Mouse (Mus musculus) CH12.LX (cell line): ENCODE measurements at regions not wholly inside any gene's neighbourhood (a gene's known extent, or its start where the extent isn't known, plus 50 kb on each side); places are given as distances from the start of the nearest gene placed in this dataset.

Source experiments
- DNase-seq: peaks from one replicate; pipeline ENCODE4 v3.0.0-alpha.2; 2013; ENCODE audit errors: extremely low read depth
- H3K27ac ChIP-seq: 2 replicates; pipeline ENCODE4 v1.5.1; 2012; ENCODE audit warnings: low read depth, mild to moderate bottlenecking, control low read depth, moderate library complexity; ENCODE audit not compliant: insufficient read depth
- H3K27me3 ChIP-seq: replicated peaks from 2 replicates; pipeline ENCODE3; 2012; ENCODE audit warnings: inconsistent platforms
- H3K36me3 ChIP-seq, 2 experiments: replicated peaks in 1 of 2; 2 replicates each; pipeline versions ENCODE3 to v1.6.1; 2012; ENCODE audit warnings: inconsistent platforms in 1 of 2, low read length in 1 of 2, mild to moderate bottlenecking in 1 of 2, mixed read lengths in 1 of 2, moderate library complexity in 1 of 2; ENCODE audit not compliant: control insufficient read depth in 1 of 2, insufficient read depth in 1 of 2
- H3K4me1 ChIP-seq, 2 experiments: 2 replicates each; pipeline ENCODE4 v1.6.1; 2012; ENCODE audit warnings: inconsistent platforms in 1 of 2, moderate library complexity in 1 of 2; ENCODE audit not compliant: insufficient read depth in 2 of 2, control insufficient read depth in 1 of 2
- H3K4me2 ChIP-seq: 2 replicates; pipeline ENCODE4 v1.6.1; 2012; ENCODE audit warnings: low read depth, mild to moderate bottlenecking, control low read depth; ENCODE audit not compliant: poor library complexity, insufficient read depth, severe bottlenecking
- H3K4me3 ChIP-seq, 3 experiments: fragments of 150-350 bp in 1 of 3; sonication (generic) in 1 of 3; replicated peaks in 1 of 3; 2 replicates each; pipeline versions ENCODE3 to v1.5.1; 2011 to 2012; ENCODE audit warnings: low read depth in 2 of 3, low read length in 2 of 3, mild to moderate bottlenecking in 2 of 3, moderate library complexity in 2 of 3, control low read depth in 1 of 3, improper control_type of control experiment in 1 of 3, inconsistent platforms in 1 of 3, mixed read lengths in 1 of 3; ENCODE audit not compliant: poor library complexity in 1 of 3
- H3K79me2 ChIP-seq: replicated peaks from 2 replicates; pipeline ENCODE4 v1.6.1; 2012; ENCODE audit warnings: mild to moderate bottlenecking, moderate library complexity; ENCODE audit not compliant: control insufficient read depth, poor library complexity, insufficient read depth, severe bottlenecking; ENCODE audit errors: extremely low read depth
- H3K9ac ChIP-seq: 2 replicates; pipeline ENCODE4 v1.6.1; 2012; ENCODE audit warnings: low read depth, mild to moderate bottlenecking, control low read depth, moderate library complexity; ENCODE audit not compliant: insufficient read depth
- H3K9me3 ChIP-seq: replicated peaks from 2 replicates; pipeline ENCODE3; 2012; ENCODE audit warnings: low read length, inconsistent platforms, mixed read lengths
- BHLHE40 ChIP-seq: IDR thresholded peaks from 2 replicates; pipeline ENCODE4 v1.6.1; 2011; ENCODE audit warnings: mild to moderate bottlenecking, low read depth, low read length, improper control_type of control experiment
- CHD1 ChIP-seq: IDR thresholded peaks from 2 replicates; pipeline ENCODE4 v1.6.1; 2012; ENCODE audit warnings: low read depth, low read length, improper control_type of control experiment, inconsistent platforms
- CHD2 ChIP-seq: IDR thresholded peaks from 2 replicates; pipeline ENCODE4 v1.6.1; 2011; ENCODE audit warnings: low read length, improper control_type of control experiment
- EP300 ChIP-seq: IDR thresholded peaks from 2 replicates; pipeline ENCODE4 v1.6.1; 2011; ENCODE audit warnings: low read length, improper control_type of control experiment
- ETS1 ChIP-seq: conservative IDR thresholded peaks from 2 replicates; pipeline ENCODE4 v1.6.1; 2012; ENCODE audit warnings: low read depth, mild to moderate bottlenecking, inconsistent platforms, low read length, improper control_type of control experiment, moderate library complexity
- HCFC1 ChIP-seq: IDR thresholded peaks from 2 replicates; pipeline ENCODE4 v1.6.1; 2012; ENCODE audit warnings: low read depth, mild to moderate bottlenecking, inconsistent platforms, low read length, improper control_type of control experiment
- IRF4 ChIP-seq: IDR thresholded peaks from 2 replicates; pipeline ENCODE4 v1.6.1; 2014; ENCODE audit warnings: low read depth, mild to moderate bottlenecking, inconsistent platforms, low read length, improper control_type of control experiment
- JUND ChIP-seq: conservative IDR thresholded peaks from 2 replicates; pipeline ENCODE4 v1.6.1; 2011; ENCODE audit warnings: low read depth, low read length, improper control_type of control experiment
- KAT2A ChIP-seq: IDR thresholded peaks from 2 replicates; pipeline ENCODE4 v1.6.1; 2012; ENCODE audit warnings: low read length, improper control_type of control experiment, inconsistent platforms; ENCODE audit not compliant: insufficient replicate concordance
- MAFK ChIP-seq: IDR thresholded peaks from 2 replicates; pipeline ENCODE4 v1.6.1; 2011; ENCODE audit warnings: low read length, improper control_type of control experiment; ENCODE audit not compliant: insufficient replicate concordance
- MAZ ChIP-seq: IDR thresholded peaks from 2 replicates; pipeline ENCODE4 v1.6.1; 2012; ENCODE audit warnings: low read depth, mild to moderate bottlenecking, inconsistent platforms, low read length, improper control_type of control experiment, moderate library complexity
- MEF2A ChIP-seq: IDR thresholded peaks from 2 replicates; pipeline ENCODE4 v1.6.1; 2014; ENCODE audit warnings: low read depth, mild to moderate bottlenecking, inconsistent platforms, low read length, improper control_type of control experiment, borderline replicate concordance
- MYC ChIP-seq: IDR thresholded peaks from 2 replicates; pipeline ENCODE4 v1.6.1; 2011; ENCODE audit warnings: low read depth, mild to moderate bottlenecking, improper control_type of control experiment, low read length
- NELFE ChIP-seq: IDR thresholded peaks from 2 replicates; pipeline ENCODE4 v1.6.1; 2011; ENCODE audit warnings: low read depth, low read length, improper control_type of control experiment
- PAX5 ChIP-seq: IDR thresholded peaks from 2 replicates; pipeline ENCODE4 v1.6.1; 2012; ENCODE audit warnings: low read length, inconsistent platforms, mixed read lengths
- POLR2A ChIP-seq: IDR thresholded peaks from 2 replicates; pipeline ENCODE4 v1.6.1; 2011; ENCODE audit warnings: low read depth, mild to moderate bottlenecking, improper control_type of control experiment, low read length
- RAD21 ChIP-seq: IDR thresholded peaks from 2 replicates; pipeline ENCODE4 v1.6.1; 2011; ENCODE audit warnings: low read depth, mild to moderate bottlenecking, low read length, improper control_type of control experiment, moderate library complexity
- SMC3 ChIP-seq: IDR thresholded peaks from 2 replicates; pipeline ENCODE4 v1.6.1; 2011; ENCODE audit warnings: low read depth, low read length, improper control_type of control experiment
- TCF12 ChIP-seq: IDR thresholded peaks from 2 replicates; pipeline ENCODE4 v1.6.1; 2014; ENCODE audit warnings: low read depth, mild to moderate bottlenecking, inconsistent platforms, low read length, improper control_type of control experiment
- USF1 ChIP-seq: IDR thresholded peaks from 2 replicates; pipeline ENCODE4 v1.6.1; 2014; ENCODE audit warnings: low read depth, mild to moderate bottlenecking, inconsistent platforms, low read length, improper control_type of control experiment
- ZC3H11A ChIP-seq: IDR thresholded peaks from 2 replicates; pipeline ENCODE4 v1.6.1; 2012; ENCODE audit warnings: low read depth, mild to moderate bottlenecking, inconsistent platforms, low read length, improper control_type of control experiment
- dilution Hi-C: fragments of 300-500 bp; cut with MboI; formaldehyde crosslinking; loops from 2 replicates; pipeline ENCODE4 v1.14.3; 2020; ENCODE audit warnings: low sequenced_read_pairs; ENCODE audit not compliant: extremely low pct_unique_long_range_greater_than_20kb, extremely low pct_ligation_motif_present
- in situ Hi-C: fragments of 300-500 bp; cut with MboI; formaldehyde crosslinking; loops from 3 replicates; pipeline ENCODE4 v1.14.3; 2019; ENCODE audit warnings: low sequenced_read_pairs, low pct_ligation_motif_present, low pct_unique_long_range_greater_than_20kb, mixed read lengths

DNA sequence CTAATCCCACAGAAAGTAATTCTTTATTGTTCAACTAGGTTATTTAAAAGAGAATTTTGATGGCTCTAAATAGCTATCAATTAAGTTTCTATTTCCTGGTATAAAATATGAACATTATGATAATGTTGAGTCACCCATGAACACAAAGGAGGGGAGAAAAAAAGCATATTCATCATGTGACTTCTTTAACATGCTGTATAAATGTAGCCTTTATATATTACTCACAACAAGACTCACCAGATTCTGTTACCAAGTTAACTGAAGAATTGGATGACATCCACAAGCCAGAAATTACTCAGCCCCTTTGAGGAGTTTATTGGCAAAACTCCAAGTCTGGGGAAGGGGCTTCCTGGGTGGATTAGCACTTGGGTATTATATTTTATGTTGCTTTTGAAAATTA lies 648.5 kb downstream of the Tfap2b start:
- Histone ChIP-seq H3K4me3 (no peak overlapping the region), H3K79me2 (no peaks in the 10 kb centered on the region), H3K4me2 (no peak overlapping the region), H3K9ac (no peak overlapping the region), H3K4me1 (no peaks in the 10 kb centered on the region), H3K9me3 (peaks cover 19% of the 10 kb centered on the region), H3K27ac (no peak overlapping the region), H3K27me3 (no peaks in the 10 kb centered on the region), H3K36me3 (no peaks in the 10 kb centered on the region)
- in situ Hi-C loops, result no loop called here
- dilution Hi-C loops, result no loop called here
- TF ChIP-seq HCFC1 (no peak), ETS1 (no peak), JUND (no peak), BHLHE40 (no peak), MEF2A (no peak), TCF12 (no peak), CHD1 (no peak), ZC3H11A (no peak), KAT2A (no peak), NELFE (no peak), MAZ (no peak), MAFK (no peak), SMC3 (no peak), USF1 (no peak), POLR2A (no peak), RAD21 (no peak), CHD2 (no peak), PAX5 (no peak)
- DNase-seq, result no peak

- no peaks in the 10 kb centered on the region for H3K4me1 ChIP-seq
- DNase-seq, result no peak
- H3K9ac ChIP-seq, result no peak overlapping the region
- no peaks in the 10 kb centered on the region for H3K36me3 ChIP-seq
- dilution Hi-C loops, result no loop called here
- TF ChIP-seq HCFC1, result no peak
- no peak for TF ChIP-seq RAD21
- no peak for TF ChIP-seq POLR2A
- TF ChIP-seq SMC3, result no peak
- TF ChIP-seq MYC, result no peak
- no peak for TF ChIP-seq IRF4
- TF ChIP-seq EP300, result no peak
- TF ChIP-seq NELFE, result no peak
- TF ChIP-seq CHD1, result no peak
- TF ChIP-seq KAT2A, result no peak
- no peak overlapping the region for H3K4me3 ChIP-seq
- no peak overlapping the region for H3K4me2 ChIP-seq
- peaks cover 26% of the 10 kb centered on the region for H3K9me3 ChIP-seq
- H3K79me2 ChIP-seq, result no peaks in the 10 kb centered on the region
- H3K27me3 ChIP-seq, result no peaks in the 10 kb centered on the region
- H3K27ac ChIP-seq, result no peak overlapping the region
- in situ Hi-C loops, result no loop called here
Observed at GRCm38 (mm10) chr1:19868478-19868877, 659.8 kb downstream of the Tfap2b start.
